Mouse (Mus musculus): ENCODE data around the gene Lrrc4c.

Gene Lrrc4c

DNA sequence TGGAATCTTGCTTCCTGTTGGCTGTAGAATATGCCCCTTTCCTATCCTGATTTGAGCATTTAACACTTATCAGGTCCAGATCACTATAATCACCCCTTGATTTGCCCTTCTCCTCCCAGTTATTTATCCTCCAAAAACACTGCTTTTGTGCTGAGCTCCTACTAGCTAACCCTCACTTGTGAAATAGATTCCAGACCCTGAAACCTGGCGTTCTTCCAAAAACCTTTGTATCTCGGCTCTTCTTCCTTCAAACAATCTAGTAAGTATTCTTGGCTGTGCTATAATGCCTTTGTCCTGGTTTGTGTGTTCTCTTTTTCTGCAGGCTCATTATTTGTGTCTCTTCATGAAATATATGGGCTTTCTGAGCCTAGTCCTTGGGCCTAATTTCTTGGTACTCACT is 1167.6 kb downstream of the Lrrc4c start:
- DNase-seq, result no peak

DNA sequence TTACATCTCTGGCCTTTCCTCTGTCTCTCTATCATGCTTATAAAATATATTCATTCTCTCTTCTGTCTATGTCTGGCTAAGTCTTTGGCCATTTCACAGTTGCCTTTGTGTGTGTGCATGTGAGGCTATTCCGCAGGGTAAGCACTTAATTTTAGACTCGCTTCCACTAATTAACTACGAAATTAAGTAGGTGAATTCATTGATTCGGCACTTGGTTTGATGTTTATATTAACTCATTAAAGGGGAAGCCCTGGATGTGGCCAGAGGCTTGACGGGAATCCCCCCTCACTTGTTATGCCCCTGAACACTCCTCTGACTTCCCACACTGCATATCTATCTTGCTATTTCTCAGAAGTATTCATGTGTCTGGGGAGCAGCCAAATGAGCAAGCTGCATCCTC is 1169.6 kb downstream of the Lrrc4c start:
- no peak for DNase-seq

DNA sequence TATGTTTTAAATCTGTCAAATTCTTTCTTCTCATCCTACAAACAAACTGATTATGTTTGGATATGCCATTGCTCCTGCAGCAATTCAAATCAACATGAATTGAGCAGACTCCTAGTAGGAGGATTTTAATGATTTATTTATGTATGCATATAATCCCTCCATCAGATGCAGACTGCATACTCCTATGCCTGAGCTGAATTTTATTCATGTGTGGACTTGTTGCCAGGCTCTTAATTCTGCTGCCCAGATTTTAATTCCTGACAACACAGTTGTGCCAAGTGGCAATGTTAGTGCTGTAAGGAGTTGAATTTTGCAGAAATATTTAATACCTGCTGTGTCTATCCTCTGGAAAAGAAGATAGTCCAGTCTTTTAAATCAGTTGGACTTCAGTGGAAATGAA is 1179.1 kb downstream of the Lrrc4c start:
- DNase-seq, result no peak

DNA sequence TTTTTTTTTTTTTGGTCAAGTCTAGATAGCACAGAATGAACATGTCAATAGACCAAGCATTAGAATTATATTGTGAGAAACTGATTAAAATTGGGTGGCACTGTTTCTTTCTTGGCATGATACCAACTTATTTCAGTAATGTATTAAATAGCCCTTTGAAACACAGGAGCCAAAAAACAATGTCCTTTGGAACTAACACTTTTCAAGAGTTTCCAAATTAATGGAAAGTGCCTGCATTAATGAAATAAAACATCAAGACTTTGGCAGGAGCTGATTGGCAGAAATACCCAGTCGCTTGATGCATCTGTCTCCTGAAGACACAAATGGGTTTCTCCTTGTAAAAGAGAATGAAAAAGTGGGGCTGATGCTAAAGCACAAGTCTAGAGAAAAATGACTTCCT is 1184.5 kb downstream of the Lrrc4c start:
- DNase-seq, result no peak

DNA sequence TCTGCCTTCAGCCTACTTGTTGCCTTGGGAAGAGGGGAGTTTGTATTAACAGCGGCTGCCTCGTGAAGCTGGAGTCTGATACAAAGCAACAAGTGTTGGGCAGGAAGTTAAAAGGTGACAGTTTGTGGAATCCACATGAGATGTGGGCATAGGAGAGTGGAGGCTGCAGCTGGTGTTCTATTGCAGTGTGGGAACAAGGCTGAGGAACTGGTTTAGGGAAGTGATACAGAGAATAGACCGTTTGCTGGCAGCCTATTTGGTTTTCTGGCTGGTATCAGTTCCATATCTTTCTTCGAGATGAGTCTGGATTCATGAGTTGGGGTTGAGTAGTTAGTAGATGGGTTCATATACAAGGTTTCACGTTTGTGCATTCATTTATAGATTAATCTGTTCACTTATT is 1186.9 kb downstream of the Lrrc4c start:
- no peak for DNase-seq

DNA sequence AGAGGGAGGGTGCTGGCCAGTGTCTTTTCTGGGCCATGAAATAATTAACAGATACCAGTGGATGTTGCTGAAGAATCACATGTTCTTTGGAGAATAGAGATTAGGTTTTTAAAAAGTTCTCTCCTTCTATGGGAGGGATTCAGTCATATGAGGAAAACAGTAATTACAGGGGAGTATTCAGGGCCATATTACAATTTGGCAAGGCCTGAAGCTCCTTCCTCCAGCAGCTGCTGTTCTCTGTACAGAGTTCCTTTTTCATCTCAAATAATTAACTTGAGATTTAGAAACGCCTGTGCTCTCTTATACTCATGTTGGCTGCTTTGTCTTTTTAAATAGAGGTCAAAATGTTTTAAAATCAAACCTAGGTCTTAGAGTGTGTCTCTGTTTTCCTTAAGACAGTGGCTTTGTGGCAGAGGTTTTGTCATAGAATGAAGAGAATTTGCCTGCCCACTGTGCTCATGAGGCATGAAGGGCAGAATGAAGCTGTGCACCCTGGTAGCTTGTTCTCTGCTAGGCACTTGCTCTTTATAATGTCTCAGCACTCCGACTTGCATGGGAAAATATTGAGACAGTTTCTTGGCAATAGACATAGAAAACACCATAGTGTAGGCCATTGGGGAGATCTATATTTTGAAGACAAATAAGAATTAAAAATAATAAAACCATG is 1206.4 kb downstream of the Lrrc4c start:
- no peak for DNase-seq

DNA sequence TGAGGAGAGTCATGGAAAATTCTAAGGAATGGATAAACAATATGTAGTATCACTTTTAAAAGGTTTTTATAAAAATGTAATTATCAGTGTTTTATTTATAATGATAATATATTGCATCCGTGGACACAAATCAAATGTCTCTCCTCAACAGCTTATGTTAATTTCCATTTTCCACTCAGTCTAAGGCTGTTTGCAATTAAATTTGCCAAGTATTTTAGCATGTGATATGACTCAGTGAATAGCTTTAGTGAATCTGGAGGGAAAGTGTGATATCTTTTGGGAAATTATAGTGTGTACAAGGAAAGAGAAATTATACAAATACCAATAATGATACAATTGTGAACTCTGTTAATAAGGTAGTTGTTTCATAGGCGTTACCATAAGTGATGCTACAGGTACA is 1207.1 kb downstream of the Lrrc4c start:
- DNase-seq, result no peak

DNA sequence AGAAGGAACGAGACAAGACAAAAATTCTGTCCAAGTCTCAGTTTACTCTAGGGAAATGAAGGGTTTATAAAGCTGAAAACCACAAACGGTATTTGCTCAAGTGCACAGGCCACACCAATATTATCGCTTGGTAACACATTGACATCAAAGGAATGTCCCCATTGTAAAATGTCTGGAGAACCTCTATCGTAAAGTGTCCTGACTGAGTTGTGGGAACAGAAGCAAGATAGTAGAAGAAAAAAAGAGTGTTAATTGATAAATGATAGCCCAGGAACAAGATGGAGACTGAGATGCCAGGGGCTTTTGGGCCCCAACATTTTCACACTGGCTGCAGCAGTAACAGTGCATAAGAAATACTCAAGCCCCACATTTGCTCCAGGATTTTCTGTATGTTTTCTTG is 1212.7 kb downstream of the Lrrc4c start:
- no peak for DNase-seq

DNA sequence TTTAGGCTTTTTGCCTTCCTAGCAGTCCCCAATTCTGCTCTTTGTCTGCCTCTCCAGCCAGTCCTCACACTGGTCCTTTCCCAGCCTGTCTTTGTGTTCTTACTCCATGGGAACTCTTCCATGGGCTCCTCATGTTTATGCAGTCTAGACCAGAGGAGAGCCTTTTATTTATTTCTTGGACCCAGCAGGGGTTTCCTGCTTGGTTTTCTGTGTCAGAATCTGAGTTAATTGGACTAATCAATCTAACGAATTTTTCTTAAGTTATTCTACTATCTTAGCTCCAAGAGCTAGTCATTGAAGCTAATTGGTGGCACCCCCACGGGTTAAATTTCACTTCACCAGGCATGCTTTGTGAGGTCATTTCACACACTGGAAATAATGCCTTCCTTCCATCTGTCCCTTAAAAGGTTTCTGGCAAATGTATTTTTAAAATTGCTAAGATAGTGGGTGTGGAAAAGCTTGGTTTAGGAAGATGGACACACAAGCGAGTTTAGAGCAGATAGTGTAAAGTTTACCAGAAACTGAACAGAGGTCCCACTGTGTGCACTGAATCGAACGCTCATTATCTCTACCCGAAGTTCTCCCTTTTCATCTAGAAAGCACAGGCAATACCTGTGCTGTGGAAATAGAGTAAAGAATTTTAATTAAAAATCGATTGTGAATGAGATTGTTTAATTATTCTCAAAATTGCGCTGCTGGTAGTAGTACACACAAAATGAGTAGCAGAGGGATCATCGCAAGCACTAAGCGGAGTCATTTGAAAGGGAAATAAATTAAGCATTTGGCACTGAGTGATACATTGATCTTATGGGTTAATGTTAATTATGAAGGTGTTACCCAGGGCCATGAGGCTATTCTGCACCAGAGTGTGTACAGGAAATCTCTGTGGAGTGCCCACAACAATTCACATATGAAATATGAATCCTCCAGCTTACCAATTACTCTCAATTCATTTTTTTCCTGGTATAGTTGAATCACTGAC is 1226.0 kb downstream of the Lrrc4c start:
- no peak for DNase-seq

DNA sequence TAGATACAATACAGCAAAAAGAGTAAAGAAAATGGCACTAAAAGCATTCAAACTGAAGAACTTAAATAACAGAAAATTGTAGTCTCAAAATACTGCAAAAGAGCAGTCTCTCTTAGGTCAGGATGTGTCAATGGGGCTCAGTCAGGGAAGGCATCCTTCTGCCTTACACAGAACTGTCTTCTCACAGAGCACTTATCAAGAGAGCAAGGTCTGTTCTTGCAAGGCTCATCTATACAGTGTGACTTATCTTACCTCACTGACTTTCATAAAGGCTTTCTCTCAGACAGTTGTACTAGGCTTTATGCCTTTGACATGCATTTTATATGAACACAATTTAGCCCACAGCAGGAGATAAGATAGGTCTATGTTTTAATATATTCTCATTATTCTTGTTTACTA is 1226.7 kb downstream of the Lrrc4c start:
- no peak for DNase-seq

DNA sequence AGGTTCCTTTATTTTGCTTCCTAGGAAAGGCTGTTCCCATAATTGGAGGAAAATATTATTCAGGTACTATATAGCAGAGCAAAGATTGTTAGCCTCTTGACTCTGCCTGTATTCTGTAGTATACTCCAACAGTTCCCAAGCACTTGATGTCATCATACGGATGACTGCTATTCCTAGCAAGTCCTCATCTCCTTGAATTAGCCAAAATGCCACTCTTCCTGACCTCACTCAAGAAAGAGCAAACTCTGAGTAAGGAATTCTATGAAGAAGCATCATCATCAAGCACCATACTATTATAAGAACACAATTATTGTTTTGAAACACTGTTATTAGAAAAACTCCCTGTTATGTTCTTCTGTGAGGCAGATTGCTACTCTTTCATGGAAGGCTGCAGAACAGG is 1228.0 kb downstream of the Lrrc4c start:
- DNase-seq, result no peak

DNA sequence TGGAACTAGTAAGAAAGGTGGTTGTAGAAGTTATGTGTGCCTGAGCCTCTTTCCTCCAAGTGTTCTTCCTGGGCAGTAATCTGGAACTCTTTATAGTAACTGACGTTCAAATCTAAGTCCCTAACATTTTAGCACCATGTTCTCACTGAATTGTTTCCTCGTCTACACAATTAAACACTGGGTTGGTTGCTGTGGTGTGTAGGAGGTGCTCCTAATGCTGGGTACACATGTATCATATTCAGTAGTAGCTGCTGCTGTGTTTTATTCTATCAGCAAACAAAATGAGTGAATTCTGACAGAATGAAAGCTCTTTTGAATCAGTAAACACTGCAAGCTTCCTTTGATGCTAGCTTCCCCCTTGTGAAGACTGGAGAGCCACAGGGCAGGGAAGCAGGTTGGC is 1246.5 kb downstream of the Lrrc4c start:
- DNase-seq, result no peak

DNA sequence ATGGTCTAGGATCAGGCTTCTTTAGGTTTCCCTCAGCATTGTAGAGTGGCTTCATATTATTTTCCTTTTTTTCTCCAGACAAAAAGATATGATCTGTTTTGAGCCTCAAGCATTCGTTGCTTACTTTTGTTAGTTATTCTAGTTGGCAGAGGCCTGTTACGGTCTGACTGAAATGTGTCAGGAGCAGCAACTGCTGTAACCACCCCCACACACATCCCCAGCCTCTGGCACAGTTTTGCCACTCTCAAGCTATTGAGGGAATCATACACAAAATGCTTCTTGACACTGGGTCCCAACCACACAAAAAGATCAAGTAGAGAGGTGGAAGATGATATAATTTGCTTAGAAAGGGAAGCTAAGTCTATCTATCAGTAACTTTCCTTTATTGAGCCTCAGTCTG is 1251.0 kb downstream of the Lrrc4c start:
- DNase-seq, result no peak

DNA sequence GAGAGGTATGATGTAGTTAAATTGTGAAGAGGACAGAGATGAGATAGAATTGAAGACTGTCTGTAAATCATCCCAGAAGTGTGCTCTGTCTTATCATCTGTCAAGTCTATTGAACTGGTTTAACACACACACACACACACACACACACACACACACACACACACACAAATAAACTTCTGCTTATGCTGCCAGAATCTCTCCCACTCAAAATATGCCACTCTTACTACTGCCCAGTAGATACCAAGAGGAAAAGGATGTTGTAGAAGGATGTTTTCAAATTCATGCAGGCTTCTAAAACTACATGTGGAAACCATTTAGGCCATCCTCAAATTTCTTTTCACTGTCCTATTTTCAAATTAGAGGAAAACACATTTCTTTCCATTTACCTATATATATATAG is 1257.0 kb downstream of the Lrrc4c start:
- no peak for DNase-seq

DNA sequence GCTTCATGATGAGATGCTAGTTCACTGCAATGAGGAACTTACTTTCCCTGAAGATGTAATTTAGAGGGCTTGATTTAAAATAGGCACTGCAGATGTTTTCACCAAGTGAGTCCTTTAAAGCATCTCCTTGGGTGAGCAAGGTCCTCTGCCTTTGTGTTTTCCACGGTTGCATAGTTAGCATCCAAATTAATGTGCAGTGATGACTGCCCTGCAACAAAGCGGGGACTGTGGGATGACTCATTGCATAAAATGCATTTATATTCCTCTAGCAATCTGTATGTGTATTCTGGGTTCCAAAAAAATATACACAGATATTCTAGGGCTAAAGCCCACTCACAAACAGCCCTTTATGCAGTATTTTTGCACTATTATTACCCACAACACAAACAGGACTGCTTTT is 1263.2 kb downstream of the Lrrc4c start:
- DNase-seq, result no peak

DNA sequence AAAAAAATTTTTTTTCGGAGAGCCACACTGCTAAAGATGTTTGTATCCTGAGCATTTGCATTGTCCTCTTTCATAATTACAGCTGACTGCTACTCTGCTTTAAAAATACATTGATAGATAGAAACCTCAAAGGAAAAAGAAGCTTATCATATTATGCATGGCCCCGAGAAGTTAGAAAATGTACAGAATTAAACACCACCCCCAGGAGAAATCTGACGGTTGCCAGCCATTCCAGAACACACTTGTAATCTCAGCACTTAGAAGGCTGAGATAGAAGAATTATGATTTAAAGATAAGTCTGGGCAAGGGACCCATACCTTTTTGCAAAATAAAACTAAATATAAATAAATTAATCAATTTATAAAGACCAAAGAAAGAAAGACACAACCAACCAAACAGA is 1268.4 kb downstream of the Lrrc4c start:
- DNase-seq, result no peak

DNA sequence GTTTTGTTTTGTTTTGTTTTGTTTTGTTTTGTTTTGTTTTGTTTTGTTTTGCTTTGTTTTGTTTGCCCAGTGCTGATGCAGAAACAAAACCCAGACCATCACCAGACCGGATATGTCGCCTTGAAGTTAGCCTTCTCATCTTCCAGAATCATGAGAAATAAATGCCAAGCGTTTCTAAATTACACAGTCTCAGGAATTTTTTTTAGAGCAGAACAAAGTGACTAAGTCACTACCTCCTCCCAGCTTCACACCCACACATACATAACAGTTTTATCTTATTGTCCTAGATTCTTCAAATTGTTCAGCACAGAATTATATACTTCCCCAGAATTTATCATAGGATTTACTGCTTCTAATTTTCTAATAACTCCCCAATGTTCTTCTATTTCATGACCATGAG is 1272.6 kb downstream of the Lrrc4c start:
- DNase-seq, result no peak

DNA sequence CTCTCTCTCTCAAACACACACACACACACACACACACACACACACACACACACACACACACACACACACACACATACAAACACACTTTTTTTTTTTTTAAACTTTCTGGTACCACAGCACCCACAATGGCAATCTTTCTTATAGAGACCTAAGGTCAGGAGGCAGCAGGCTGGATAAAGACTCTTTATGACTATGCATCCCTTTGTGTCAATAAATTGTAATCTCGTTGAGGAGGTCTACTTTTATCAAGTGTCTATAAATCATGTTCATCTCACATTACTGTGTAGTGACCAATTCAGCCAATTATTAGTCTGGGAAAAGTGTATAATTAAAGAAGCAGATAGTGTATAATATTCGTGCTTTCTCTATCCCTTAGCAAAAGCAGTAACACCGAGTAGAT is 1286.2 kb downstream of the Lrrc4c start:
- DNase-seq, result no peak

DNA sequence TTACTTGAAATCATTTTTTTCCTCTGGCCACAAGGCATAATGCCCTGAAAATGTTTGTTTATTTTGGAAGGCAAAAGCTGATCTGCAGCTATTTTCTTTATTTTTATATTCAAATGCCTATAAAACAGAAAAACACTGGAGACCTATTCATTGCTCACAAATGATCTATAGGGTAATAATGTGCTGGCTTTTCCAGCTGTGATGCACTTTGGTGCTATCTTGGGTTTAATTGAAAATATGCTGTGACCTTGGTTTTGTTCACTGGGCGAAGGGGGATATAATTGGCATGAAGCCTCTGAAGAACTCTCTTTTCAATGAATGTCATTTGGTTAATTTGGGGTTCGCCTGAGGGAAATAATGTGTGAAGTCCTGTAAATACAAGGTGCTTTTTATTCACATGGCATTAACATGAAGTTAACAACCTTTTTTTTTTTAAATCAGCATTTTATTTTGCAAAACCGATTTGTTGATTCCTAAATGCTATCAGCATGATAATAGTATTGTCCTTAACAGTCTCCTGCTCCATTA is 1286.8 kb downstream of the Lrrc4c start:
- DNase-seq, result no peak

DNA sequence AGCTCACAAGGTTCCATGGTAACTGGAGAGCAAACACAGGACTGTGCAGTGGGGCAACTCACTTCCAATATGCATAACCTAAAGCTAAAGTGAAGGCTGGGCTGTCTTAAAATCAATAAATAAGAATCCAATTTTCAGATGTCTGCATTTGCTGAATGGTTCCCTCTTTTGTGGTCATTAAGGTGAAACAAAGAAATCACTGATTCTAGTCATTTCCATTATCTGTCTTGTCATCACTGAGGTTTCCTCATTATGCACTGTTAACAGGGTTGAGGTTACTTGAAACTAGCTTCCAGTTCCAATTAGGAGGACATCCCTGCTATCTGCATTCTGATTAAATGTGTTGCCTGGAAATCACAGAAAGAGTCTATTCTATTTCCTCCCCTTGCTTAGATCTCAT is 1291.5 kb downstream of the Lrrc4c start:
- DNase-seq, result no peak

DNA sequence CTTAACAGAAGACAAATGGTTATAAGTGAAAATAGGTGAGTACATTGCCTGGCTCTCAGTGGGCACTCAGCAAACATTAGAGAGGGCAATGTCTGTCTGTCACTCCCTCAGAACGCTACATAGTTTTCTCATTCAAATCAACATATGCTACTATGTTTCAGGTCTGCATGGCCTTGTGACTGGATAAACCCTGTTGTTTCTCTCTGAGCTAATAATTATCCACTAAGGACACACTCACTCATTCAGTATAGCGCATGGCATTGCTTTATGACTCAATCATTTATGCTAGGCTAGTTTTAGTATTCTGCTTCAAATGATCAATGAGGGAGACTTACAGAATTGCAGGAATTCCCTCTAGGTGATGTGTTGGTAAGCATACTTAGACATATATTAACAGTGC is 1292.6 kb downstream of the Lrrc4c start:
- no peak for DNase-seq

DNA sequence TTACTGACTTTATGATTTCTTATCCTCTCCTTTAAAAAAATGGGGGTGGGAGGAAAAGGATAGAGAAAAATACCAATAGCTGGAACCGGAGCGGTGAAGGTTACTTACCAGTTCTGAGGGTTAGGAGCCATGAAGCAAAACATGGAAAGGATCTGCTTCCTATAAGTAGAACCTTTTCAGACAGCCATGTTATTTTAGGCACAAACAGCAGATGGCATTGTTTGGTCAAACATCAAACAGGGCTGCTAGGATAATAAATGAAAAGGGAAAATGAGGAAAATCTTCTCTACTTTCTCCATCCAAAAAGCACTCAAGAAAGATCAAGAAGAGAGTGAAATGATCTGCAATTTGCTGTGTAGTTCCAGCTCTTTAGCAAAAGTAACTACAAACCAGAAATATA is 1296.8 kb downstream of the Lrrc4c start:
- DNase-seq, result no peak

DNA sequence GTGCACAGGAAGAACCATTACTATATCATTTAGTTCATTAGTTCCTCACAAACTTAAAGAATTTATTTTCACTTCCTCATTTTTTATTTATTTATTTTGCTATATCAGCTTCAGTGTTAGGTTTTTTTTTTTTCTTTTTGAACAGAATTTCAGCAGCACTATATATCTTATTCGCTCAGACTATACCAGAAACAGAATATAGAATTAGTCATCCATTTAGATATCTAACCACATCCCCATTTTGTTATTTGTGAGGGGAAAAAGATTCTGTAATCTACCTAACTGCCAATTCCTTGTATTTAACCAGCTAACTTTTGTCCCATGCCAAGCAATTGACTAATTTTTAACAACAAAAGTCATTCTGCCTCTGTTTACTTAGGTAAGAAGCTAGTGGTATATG is 1300.6 kb downstream of the Lrrc4c start:
- no peak for DNase-seq

DNA sequence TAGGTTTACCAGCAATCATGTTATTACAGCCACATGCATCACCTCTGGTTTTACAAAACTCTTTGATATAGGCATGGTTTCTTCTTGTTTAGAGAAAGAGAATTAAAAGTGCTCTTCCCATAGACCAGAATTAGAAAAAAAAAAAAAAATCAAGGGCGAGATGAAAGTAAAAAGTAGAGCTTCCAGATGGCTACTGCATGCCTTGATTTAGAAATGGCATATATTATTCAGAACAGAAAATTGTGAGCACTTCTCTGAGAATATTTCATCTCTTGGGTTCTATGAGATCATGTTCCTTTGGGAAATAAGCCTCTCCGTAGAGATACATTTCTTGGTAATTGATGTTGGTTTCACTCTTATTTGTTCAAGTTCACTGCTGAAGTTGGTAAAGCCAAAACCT is 1322.0 kb downstream of the Lrrc4c start:
- DNase-seq, result no peak
